Mouse (Mus musculus) embryonic facial prominence, embryonic 11.5 days (tissue): ENCODE measurements around the gene Peli1. TPM values are rescaled to one million over a fixed set of nuclear protein-coding genes. Genes with fewer than 3 reads are reported as not detected.

ENCODE experiments used
- ATAC-seq: fragments of 200-750 bp; cut with Nextera tagmentation; replicated peaks from 2 replicates; pipeline ENCODE4 v1.8.0; 2017; ENCODE audit warnings: low read depth; ENCODE audit not compliant: insufficient number of reproducible peaks, low FRiP score, low TSS enrichment
- DNase-seq: peaks from one replicate; pipeline ENCODE4 v3.0.0-alpha.2; 2015; ENCODE audit warnings: low spot score
- H3K27ac ChIP-seq: fragments of 300-500 bp; sonication (generic); replicated peaks from 2 replicates; pipeline ENCODE4 v1.5.1; 2014; ENCODE audit warnings: mild to moderate bottlenecking, low read depth, low read length, control low read depth
- H3K27me3 ChIP-seq: fragments of 300-500 bp; sonication (generic); 2 replicates; pipeline ENCODE4 v1.6.1; 2014; ENCODE audit warnings: mild to moderate bottlenecking, low read length, moderate library complexity, mixed read lengths; ENCODE audit not compliant: control insufficient read depth, insufficient read depth
- H3K36me3 ChIP-seq: fragments of 300-500 bp; sonication (generic); replicated peaks from 2 replicates; pipeline ENCODE4 v1.6.1; 2014; ENCODE audit warnings: low read depth, mild to moderate bottlenecking, low read length, moderate library complexity, mixed read lengths; ENCODE audit not compliant: control insufficient read depth, insufficient read depth
- H3K4me1 ChIP-seq: fragments of 300-500 bp; sonication (generic); 2 replicates; pipeline ENCODE4 v1.6.1; 2014; ENCODE audit warnings: low read length, mixed read lengths; ENCODE audit not compliant: control insufficient read depth, insufficient read depth
- H3K4me2 ChIP-seq: fragments of 300-500 bp; sonication (generic); 2 replicates; pipeline ENCODE4 v1.6.1; 2014; ENCODE audit warnings: low read depth, mild to moderate bottlenecking, control low read depth, low read length, moderate library complexity
- H3K4me3 ChIP-seq: fragments of 300-500 bp; sonication (generic); 2 replicates; pipeline ENCODE4 v1.5.1; 2014; ENCODE audit warnings: low read depth, low read length, control low read depth
- H3K9ac ChIP-seq: fragments of 300-500 bp; sonication (generic); replicated peaks from 2 replicates; pipeline ENCODE4 v1.6.1; 2014; ENCODE audit warnings: mild to moderate bottlenecking, control low read depth, low read length
- H3K9me3 ChIP-seq: fragments of 300-500 bp; sonication (generic); replicated peaks from 2 replicates; pipeline ENCODE4 v1.6.1; 2016; ENCODE audit warnings: mild to moderate bottlenecking, low read length, inconsistent platforms, mixed read lengths; ENCODE audit not compliant: control insufficient read depth
- WGBS: fragments of 180-500 bp; shearing (Covaris S2); extraction: QIAGEN DNeasy Blood & Tissue Kit; methylation state at CpG from one replicate; pipeline ENCODE4 v1.1.7; 2014; 5-methylcytosine and 5-hydroxymethylcytosine counted together
- polyA plus RNA-seq: library from polyadenylated mRNA; unstranded; fragments of >200 nt; fragmentation: Nextera tagmentation; extraction: Ambion mirVana; gene quantifications from 2 replicates; pipeline ENCODE4 v1.2.1, GENCODE M21; 2014

Gene Peli1
- polyA plus RNA-seq, 1 experiment from 2014 or later: 86.9 TPM

DNA sequence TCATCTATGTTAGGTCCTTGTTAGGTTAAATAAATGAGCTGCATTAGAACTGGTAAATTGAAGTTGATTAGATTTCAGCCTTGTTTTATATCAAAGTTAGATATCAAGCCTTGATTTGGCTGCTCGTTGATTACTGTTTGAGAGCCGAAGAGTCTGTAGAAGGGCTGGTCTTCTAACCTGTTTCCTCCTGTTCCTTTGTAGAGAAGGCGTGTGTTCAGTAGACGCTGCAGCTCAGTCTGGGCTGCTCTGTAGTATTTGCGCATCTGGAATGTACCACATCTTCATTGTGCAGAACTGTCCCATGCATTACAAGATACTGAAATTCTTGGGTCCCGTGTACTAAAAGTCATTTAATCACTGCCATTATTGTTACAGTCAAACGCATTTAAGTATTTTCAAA, 50.2 kb downstream of the Peli1 start:
- H3K9ac ChIP-seq: no peak overlapping the region
- DNase-seq (no peak), ATAC-seq (no peak)
- H3K4me2 ChIP-seq: no peak overlapping the region
- H3K36me3 ChIP-seq: peaks cover 3% of the 10 kb centered on the region; the same call in 1 of the 2 replicates
- H3K27ac ChIP-seq: no peak overlapping the region
- no peaks in the 10 kb centered on the region for H3K4me1 ChIP-seq
- no peaks in the 10 kb centered on the region for H3K27me3 ChIP-seq
- no peaks in the 10 kb centered on the region for H3K9me3 ChIP-seq
- no peak overlapping the region for H3K4me3 ChIP-seq
- WGBS: 90% methylated on average over 7 of the region's 7 CpGs

DNA sequence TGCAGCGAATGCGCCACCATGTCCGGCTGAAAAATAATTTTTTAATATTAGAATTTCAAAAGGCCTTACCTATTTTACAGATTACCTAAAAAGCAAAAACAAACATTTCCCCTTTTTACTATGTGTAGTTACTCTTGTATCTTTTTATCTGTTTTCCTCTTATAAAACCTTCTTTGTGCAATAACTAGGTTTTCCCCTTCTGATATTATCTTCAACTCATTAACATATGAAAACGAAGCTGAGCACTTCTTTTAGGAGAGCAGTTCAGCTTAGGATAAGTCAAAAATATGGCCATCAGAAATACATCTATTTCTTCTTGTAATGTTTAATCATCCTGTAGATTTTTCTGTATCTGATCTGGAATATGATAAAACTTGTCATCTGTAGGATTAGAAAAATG, 50.7 kb downstream of the Peli1 start:
- no peak overlapping the region for H3K4me2 ChIP-seq
- no peaks in the 10 kb centered on the region for H3K27me3 ChIP-seq
- no peak overlapping the region for H3K9ac ChIP-seq
- H3K4me3 ChIP-seq: no peak overlapping the region
- no peak overlapping the region for H3K27ac ChIP-seq
- DNase-seq (no peak), ATAC-seq (no peak)
- 91% methylated on average over 4 of the region's 4 CpGs for WGBS
- no peaks in the 10 kb centered on the region for H3K9me3 ChIP-seq
- peaks cover 3% of the 10 kb centered on the region; the same call in 1 of the 2 replicates for H3K36me3 ChIP-seq
- no peaks in the 10 kb centered on the region for H3K4me1 ChIP-seq

GRCm38 (mm10) chr11:21149476-21149875, 58.4 kb downstream of the Peli1 start:
- H3K4me1 ChIP-seq: no peaks in the 10 kb centered on the region
- peaks cover 5% of the 10 kb centered on the region for H3K36me3 ChIP-seq
- DNase-seq (no peak), ATAC-seq (no peak)
- H3K9ac ChIP-seq: no peak overlapping the region
- H3K27me3 ChIP-seq: no peaks in the 10 kb centered on the region
- no peak overlapping the region for H3K4me2 ChIP-seq
- H3K4me3 ChIP-seq: no peak overlapping the region
- H3K9me3 ChIP-seq: no peaks in the 10 kb centered on the region
- no peak overlapping the region for H3K27ac ChIP-seq
- WGBS: 91% methylated on average over 4 of the region's 4 CpGs

- peaks cover 6% of the 10 kb centered on the region for H3K36me3 ChIP-seq
- H3K27ac ChIP-seq: no peak overlapping the region
- no peak overlapping the region for H3K4me2 ChIP-seq
- H3K4me1 ChIP-seq: no peaks in the 10 kb centered on the region
- no peaks in the 10 kb centered on the region for H3K27me3 ChIP-seq
- no peak overlapping the region for H3K9ac ChIP-seq
- no peaks in the 10 kb centered on the region for H3K9me3 ChIP-seq
- 91% methylated on average over 5 of the region's 5 CpGs for WGBS
- no peak overlapping the region for H3K4me3 ChIP-seq
- DNase-seq (no peak), ATAC-seq (no peak)
Measured at GRCm38 (mm10) chr11:21150316-21150715, 59.2 kb downstream of the Peli1 start.

- Histone ChIP-seq H3K9ac (no peak overlapping the region), H3K4me1 (no peaks in the 10 kb centered on the region), H3K36me3 (peaks cover 6% of the 10 kb centered on the region), H3K27ac (no peak overlapping the region), H3K4me3 (no peak overlapping the region), H3K27me3 (no peaks in the 10 kb centered on the region), H3K4me2 (no peak overlapping the region), H3K9me3 (no peaks in the 10 kb centered on the region)
- no peak for DNase-seq
- whole genome bisulfite sequencing: 93% methylated on average over 1 of the region's 1 CpGs
- ATAC-seq: no peak
Measured at GRCm38 (mm10) chr11:21151672-21152071, 60.6 kb downstream of the Peli1 start.

DNA sequence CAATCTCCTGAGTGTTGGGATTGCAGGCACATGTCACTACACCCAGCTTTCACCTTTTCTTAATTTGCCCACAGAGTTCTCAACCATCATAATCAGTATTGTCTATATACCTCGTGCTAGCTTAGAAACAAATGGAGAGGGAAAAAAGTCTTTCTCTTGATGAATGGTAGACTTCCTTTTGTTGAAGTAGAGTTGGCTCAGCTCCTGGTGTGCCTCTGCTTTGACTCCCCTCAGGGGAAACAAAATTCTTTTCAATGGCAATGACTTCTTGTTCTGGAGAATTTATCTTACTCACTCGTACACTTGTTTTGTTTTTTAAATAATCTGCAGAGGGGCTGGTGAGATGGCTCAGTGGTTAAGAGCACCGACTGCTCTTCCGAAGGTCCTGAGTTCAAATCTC, 62.0 kb downstream of the Peli1 start:
- WGBS: 89% methylated on average over 4 of the region's 4 CpGs
- H3K9ac ChIP-seq: no peak overlapping the region
- H3K9me3 ChIP-seq: no peaks in the 10 kb centered on the region
- H3K27me3 ChIP-seq: no peaks in the 10 kb centered on the region
- H3K4me1 ChIP-seq: no peaks in the 10 kb centered on the region
- no peak overlapping the region for H3K4me2 ChIP-seq
- H3K4me3 ChIP-seq: no peak overlapping the region
- no peak for ATAC-seq
- H3K36me3 ChIP-seq: peaks cover 6% of the 10 kb centered on the region
- H3K27ac ChIP-seq: no peak overlapping the region
- no peak for DNase-seq

DNA sequence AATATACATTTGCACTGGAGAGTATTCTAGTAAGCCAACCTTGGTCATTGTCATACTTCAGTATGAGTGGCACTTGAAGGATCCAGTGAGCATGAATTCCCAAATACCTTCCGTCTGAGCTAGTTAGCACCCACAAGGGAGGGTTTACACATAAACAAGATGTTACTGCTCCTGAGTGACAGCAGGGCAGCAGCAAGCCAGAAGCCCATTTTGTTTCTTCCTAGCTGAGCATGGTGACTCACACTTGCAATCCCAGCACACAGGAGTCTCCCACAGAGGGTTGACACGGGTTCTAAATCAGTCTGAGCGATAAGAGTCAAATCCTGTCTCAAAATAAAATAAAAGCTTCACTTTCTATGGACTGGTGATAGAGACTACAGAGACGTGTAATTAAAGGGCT, 66.5 kb downstream of the Peli1 start:
- no peak overlapping the region for H3K9ac ChIP-seq
- H3K36me3 ChIP-seq: peaks cover 3% of the 10 kb centered on the region
- ATAC-seq (no peak), DNase-seq (no peak)
- H3K4me3 ChIP-seq: no peak overlapping the region
- H3K27me3 ChIP-seq: no peaks in the 10 kb centered on the region
- no peak overlapping the region for H3K27ac ChIP-seq
- H3K9me3 ChIP-seq: no peaks in the 10 kb centered on the region
- WGBS: 86% methylated on average over 4 of the region's 4 CpGs
- no peaks in the 10 kb centered on the region for H3K4me1 ChIP-seq
- no peak overlapping the region for H3K4me2 ChIP-seq

DNA sequence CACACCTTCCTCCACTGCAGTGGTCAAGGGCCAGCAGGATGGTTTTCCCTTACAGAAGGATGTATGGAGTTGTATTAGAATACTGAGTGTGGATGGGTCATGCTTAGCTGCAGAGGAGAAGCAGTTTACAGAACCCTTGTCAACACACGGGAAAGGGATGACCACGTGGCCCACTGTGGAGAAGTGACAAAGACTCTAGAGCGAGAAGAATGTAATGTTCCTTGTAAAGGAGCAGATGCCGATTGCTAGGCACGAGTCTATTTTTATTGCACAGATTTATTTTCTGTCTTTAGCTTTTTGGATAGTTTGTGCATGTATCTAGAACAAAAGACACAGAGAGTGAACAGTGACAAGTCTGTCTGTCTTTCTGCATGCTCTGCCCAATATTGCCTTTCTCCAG, 71.0 kb downstream of the Peli1 start:
- H3K27ac ChIP-seq: no peak overlapping the region
- H3K9ac ChIP-seq: no peak overlapping the region
- DNase-seq: no peak
- no peak overlapping the region for H3K4me3 ChIP-seq
- ATAC-seq: no peak
- H3K9me3 ChIP-seq: no peaks in the 10 kb centered on the region
- H3K4me1 ChIP-seq: no peaks in the 10 kb centered on the region
- no peak overlapping the region for H3K4me2 ChIP-seq
- H3K36me3 ChIP-seq: no peaks in the 10 kb centered on the region
- 81% methylated on average over 5 of the region's 5 CpGs for WGBS
- H3K27me3 ChIP-seq: no peaks in the 10 kb centered on the region
